9 mouse cellular contexts compared by ENCODE assay signal in genomic region chr15:101236878-101237277, GRCm38 (mm10). TPM values are rescaled to one million over a fixed set of nuclear protein-coding genes. Genes with fewer than 3 reads are reported as not detected.
DNase-seq lines count a peak whose midpoint lies in the region; ATAC-seq and TF ChIP-seq lines count a peak whose summit lies in the region.
"Had no signal": no experiment of that assay in that cellular context is flagged by ENCODE, and none has a peak within 500 bp of the region (broad histone marks: within the 10 kb centered on the region; RNA-seq: fewer than 3 reads in every experiment).

No protein-coding gene starts in this region.

- DNase-seq in heart, adult 2 months = peak; percentile 69 to 86
- DNase-seq in urinary bladder, postnatal 25 days (ENCODE audit: low spot score) = peak; percentile 72
- DNase-seq in urinary bladder, postnatal 10 days (ENCODE audit: low spot score) = no peak
- DNase-seq in embryo, embryonic 10.5 days (ENCODE audit: low spot score) = peak; percentile 80
- DNase-seq in kidney, postnatal 0 days (ENCODE audit: low spot score) = peak; percentile 85
- no peak for DNase-seq in left cerebral cortex, postnatal 36 days (ENCODE audit: low spot score in 2 of 2)

- H3K36me3 ChIP-seq in heart, adult 2 months (ENCODE audit: control insufficient read depth, insufficient read depth, low read length) = no peaks in the 10 kb centered on the region
- H3K36me3 ChIP-seq in heart, embryonic 11.5 days (ENCODE audit: control insufficient read depth, insufficient read depth, low read length) = no peaks in the 10 kb centered on the region
- H3K36me3 ChIP-seq in kidney, postnatal 0 days (ENCODE audit: insufficient read depth, low read length) = no peaks in the 10 kb centered on the region

- ATAC-seq in heart, embryonic 11.5 days (replicated peaks; ENCODE audit: insufficient number of reproducible peaks, low FRiP score, low TSS enrichment) = no peak
- no peak for ATAC-seq in kidney, postnatal 0 days (replicated peaks; ENCODE audit: low FRiP score, low read depth)
- ATAC-seq in monocyte, adult 5-6 weeks (replicated peaks; ENCODE audit: insufficient number of reproducible peaks, low FRiP score, low TSS enrichment, poor library complexity, severe bottlenecking) = peak; percentile 43

- no peak overlapping the region for H3K27ac ChIP-seq in heart, adult 2 months
- H3K27ac ChIP-seq in heart, embryonic 11.5 days (ENCODE audit: low read depth, low read length) = no peak overlapping the region
- no peak overlapping the region for H3K27ac ChIP-seq in kidney, postnatal 0 days
- H3K27ac ChIP-seq: limb, embryonic 12.5 days had no signal

- no peak overlapping the region for H3K4me2 ChIP-seq in heart, embryonic 11.5 days
- H3K4me2 ChIP-seq in kidney, postnatal 0 days (ENCODE audit: low read length) = no peak overlapping the region
- H3K4me2 ChIP-seq: limb, embryonic 12.5 days had no signal

- intact Hi-C loops in heart, adult 2 months (cut with DNase I) = loop anchor here (1.0 kb wide), 2 partner anchors 16 to 27 kb away; no protein-coding TSS in a partner anchor
- intact Hi-C loops in left cerebral cortex, postnatal 36 days (cut with DNase I) = no loop called here

- H3K79me2 ChIP-seq in heart, adult 2 months (replicated peaks; ENCODE audit: control insufficient read depth, insufficient read depth, low read length) = no peaks in the 10 kb centered on the region

- no peak overlapping the region for H3K9ac ChIP-seq in heart, adult 2 months (ENCODE audit: low read depth, low read length)
- H3K9ac ChIP-seq in heart, embryonic 11.5 days (ENCODE audit: low read depth, low read length) = no peak overlapping the region
- no peak overlapping the region for H3K9ac ChIP-seq in kidney, postnatal 0 days (ENCODE audit: low read depth, low read length)
- H3K9ac ChIP-seq: limb, embryonic 12.5 days had no signal

- TF ChIP-seq POLR2A in heart, adult 2 months (IDR thresholded peaks at IDR 0.05; ENCODE audit: insufficient read depth, low read depth, low read length) = no peak

- whole genome bisulfite sequencing in heart, adult 2 months = 12% methylated on average over 3 of the region's 3 CpGs
- 3% methylated on average over 3 of the region's 3 CpGs for WGBS in heart, embryonic 11.5 days (ENCODE audit: insufficient replicate concordance)
- WGBS in kidney, postnatal 0 days = 12% methylated on average over 3 of the region's 3 CpGs

- H3K4me3 ChIP-seq in heart, adult 2 months = no peak overlapping the region
- H3K4me3 ChIP-seq in heart, embryonic 11.5 days (ENCODE audit: low read depth, low read length) = no peak overlapping the region
- H3K4me3 ChIP-seq in kidney, postnatal 0 days (replicated peaks; ENCODE audit: low read depth, low read length) = no peak overlapping the region
- H3K4me3 ChIP-seq: limb, embryonic 12.5 days had no signal

- peak; percentile 65; the same call in 1 of the 2 replicates for TF ChIP-seq EP300 in heart, adult 2 months (IDR thresholded peaks at IDR 0.05; ENCODE audit: insufficient read depth, low read depth, low read length)

- peak; percentile 96 for TF ChIP-seq CTCF in heart, adult 2 months (IDR thresholded peaks at IDR 0.05)
- peak; percentile 88 for TF ChIP-seq CTCF in kidney, postnatal 0 days (IDR thresholded peaks at IDR 0.05; ENCODE audit: low read depth)

- H3K9me3 ChIP-seq in heart, embryonic 11.5 days (replicated peaks; ENCODE audit: control insufficient read depth, low read length) = no peaks in the 10 kb centered on the region
- H3K9me3 ChIP-seq in kidney, postnatal 0 days (replicated peaks; ENCODE audit: low read length) = no peaks in the 10 kb centered on the region
- H3K9me3 ChIP-seq: limb, embryonic 12.5 days had no signal

- H3K4me1 ChIP-seq in heart, adult 2 months (ENCODE audit: control insufficient read depth, insufficient read depth, low read length) = peaks cover 4% of the 10 kb centered on the region
- peaks cover 19% of the 10 kb centered on the region for H3K4me1 ChIP-seq in heart, embryonic 11.5 days (ENCODE audit: control insufficient read depth, insufficient read depth, low read length)
- peaks cover 8% of the 10 kb centered on the region; the same call in 1 of the 2 replicates for H3K4me1 ChIP-seq in kidney, postnatal 0 days (replicated peaks; ENCODE audit: insufficient read depth, low read length)

- H3K27me3 ChIP-seq in heart, adult 2 months (ENCODE audit: control insufficient read depth, insufficient read depth, low read length) = no peaks in the 10 kb centered on the region
- peaks cover 7% of the 10 kb centered on the region; the same call in 1 of the 2 replicates for H3K27me3 ChIP-seq in heart, embryonic 11.5 days (ENCODE audit: control insufficient read depth, insufficient read depth, low read length)
- no peaks in the 10 kb centered on the region for H3K27me3 ChIP-seq in kidney, postnatal 0 days (ENCODE audit: insufficient read depth, low read length)

RNA-seq across cellular contexts. Expression of gene Grasp, which starts 12.9 kb away (rescaled TPM):
- total RNA-seq in heart, adult 2 months (2021) = 10 to 100 TPM; 10.9 to 11.5 TPM
- 7.4 and 7.6 TPM in 2 replicates for polyA plus RNA-seq in heart, adult 2 months (2012; rRNA removed)
- 4.1 TPM in 2 replicates for polyA plus RNA-seq in heart, embryonic 11.5 days (2014; fragmentation: Nextera tagmentation; extraction: Ambion mirVana)
- polyA plus RNA-seq in kidney, postnatal 0 days (2015; fragmentation: Nextera tagmentation; extraction: Ambion mirVana) = 3.7 and 4.0 TPM in 2 replicates
- 4.9 to 10.8 TPM (median 9.0 TPM) in 3 replicates for total RNA-seq in monocyte, adult 5-6 weeks (2017)
- total RNA-seq in left cerebral cortex, postnatal 36 days (2021) = 10 to 100 TPM; 76.3 to 89.5 TPM

RNA-seq across cellular contexts. Expression of gene Nr4a1, which starts 17.2 kb away (rescaled TPM):
- total RNA-seq in heart, adult 2 months (2021) = 10 to 100 TPM; 12.1 to 45.3 TPM
- 17.0 and 23.8 TPM in 2 replicates for polyA plus RNA-seq in heart, adult 2 months (2012; rRNA removed)
- 7.5 and 8.1 TPM in 2 replicates for polyA plus RNA-seq in heart, embryonic 11.5 days (2014; fragmentation: Nextera tagmentation; extraction: Ambion mirVana)
- 8.6 and 9.5 TPM in 2 replicates for polyA plus RNA-seq in kidney, postnatal 0 days (2015; fragmentation: Nextera tagmentation; extraction: Ambion mirVana)
- 717 to 1,434 TPM (median 717 TPM) in 3 replicates for total RNA-seq in monocyte, adult 5-6 weeks (2017)
- total RNA-seq in left cerebral cortex, postnatal 36 days (2021) = 100 to 1,000 TPM in 1 of 2 experiments, 10 to 100 TPM in 1; 60.5 to 156 TPM

RNA-seq across cellular contexts. Expression of gene Atg101, which starts 47.2 kb away (rescaled TPM):
- total RNA-seq in heart, adult 2 months (2021) = 10 to 100 TPM; 21.2 to 22.4 TPM
- 26.4 and 29.3 TPM in 2 replicates for polyA plus RNA-seq in heart, adult 2 months (2012; rRNA removed)
- 49.4 and 50.1 TPM in 2 replicates for polyA plus RNA-seq in heart, embryonic 11.5 days (2014; fragmentation: Nextera tagmentation; extraction: Ambion mirVana)
- 77.1 and 79.5 TPM in 2 replicates for polyA plus RNA-seq in kidney, postnatal 0 days (2015; fragmentation: Nextera tagmentation; extraction: Ambion mirVana)
- 52.9 to 72.0 TPM (median 58.7 TPM) in 3 replicates for total RNA-seq in monocyte, adult 5-6 weeks (2017)
- total RNA-seq in left cerebral cortex, postnatal 36 days (2021) = 10 to 100 TPM; 43.5 to 45.5 TPM

RNA-seq across cellular contexts. Expression of gene 6030408B16Rik, which starts 56.1 kb away (rescaled TPM):
- total RNA-seq in heart, adult 2 months (2021) = 1 to 10 TPM in 1 of 2 experiments, under 1 TPM in 1; 0.70 to 1.1 TPM
- polyA plus RNA-seq in heart, adult 2 months (2012; rRNA removed) = 2.5 and 6.3 TPM in 2 replicates
- polyA plus RNA-seq in heart, embryonic 11.5 days (2014; fragmentation: Nextera tagmentation; extraction: Ambion mirVana) = 1.3 and 2.2 TPM in 2 replicates
- polyA plus RNA-seq in kidney, postnatal 0 days (2015; fragmentation: Nextera tagmentation; extraction: Ambion mirVana) = 23.3 and 24.5 TPM in 2 replicates
- total RNA-seq in monocyte, adult 5-6 weeks (2017) = 0.75 to 1.4 TPM in 2 of 3 replicates, not detected in the other
- under 1 TPM; 0.27 to 0.37 TPM for total RNA-seq in left cerebral cortex, postnatal 36 days (2021)

Comparison
In these comparisons a context has a peak if more than half of its experiments do, and no peak if none do; other contexts are left out.
1. DNase-seq: peak in heart, adult 2 months (2 of 2), urinary bladder, postnatal 25 days (single experiment), embryo, embryonic 10.5 days (single experiment) and kidney, postnatal 0 days (single experiment); none in urinary bladder, postnatal 10 days (single experiment) and left cerebral cortex, postnatal 36 days (0 of 2).